Comparison of ENCODE assay signal across 8 mouse cellular contexts in the genomic region with DNA sequence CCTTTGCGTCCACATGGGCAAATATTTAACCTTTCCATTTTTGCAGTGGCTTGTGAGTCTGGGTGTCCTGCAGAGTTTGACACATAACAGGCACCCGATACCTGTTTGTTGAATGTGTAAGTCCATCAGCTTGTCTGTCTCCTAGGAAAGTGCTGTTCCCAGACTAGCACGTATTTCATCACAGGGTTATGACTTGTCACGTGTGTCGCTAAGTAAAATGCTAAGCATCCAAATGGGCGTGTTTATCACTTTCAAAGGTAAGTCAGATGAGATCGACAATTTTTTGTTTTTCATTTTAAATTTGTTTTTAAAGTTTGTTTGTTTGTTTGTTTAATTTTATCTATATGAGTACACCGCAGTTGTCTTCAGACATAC. TPM values are rescaled to one million over a fixed set of nuclear protein-coding genes. Genes with fewer than 3 reads are reported as not detected.
A peak's percentile ranks its signal among the peaks of the same experiment; 100 is the strongest.
DNase-seq lines count a peak whose midpoint lies in the region; ATAC-seq lines count a peak whose summit lies in the region.

No protein-coding gene starts in this region.

- H3K27ac ChIP-seq in heart, embryonic 14.5 days (replicated peaks in 1 of 2; ENCODE audit: control insufficient read depth in 1 of 2, insufficient read depth in 1 of 2, low read depth in 2 of 2, low read length in 2 of 2) = no peak overlapping the region
- no peak overlapping the region for H3K27ac ChIP-seq in hindbrain, embryonic 15.5 days (replicated peaks)
- H3K27ac ChIP-seq in midbrain, embryonic 12.5 days (replicated peaks) = no peak overlapping the region

- 16% methylated on average over 8 of the region's 8 CpGs for WGBS in heart, embryonic 14.5 days
- WGBS in hindbrain, embryonic 15.5 days = 23% methylated on average over 8 of the region's 8 CpGs
- WGBS in midbrain, embryonic 12.5 days = 21% methylated on average over 8 of the region's 8 CpGs

- H3K4me2 ChIP-seq in heart, embryonic 14.5 days (ENCODE audit: low read length) = peak overlapping the region; percentile 93
- peak overlapping the region; percentile 62 for H3K4me2 ChIP-seq in hindbrain, embryonic 15.5 days
- H3K4me2 ChIP-seq in midbrain, embryonic 12.5 days (replicated peaks) = peak overlapping the region; percentile 78

- H3K4me1 ChIP-seq in heart, embryonic 14.5 days (ENCODE audit: control insufficient read depth in 2 of 2, insufficient read depth in 2 of 2, low read length in 2 of 2) = peaks cover 5 to 12% of the 10 kb centered on the region in 2 experiments
- H3K4me1 ChIP-seq in hindbrain, embryonic 15.5 days (replicated peaks) = peaks cover 13% of the 10 kb centered on the region; the same call in 1 of the 2 replicates
- peaks cover 9% of the 10 kb centered on the region for H3K4me1 ChIP-seq in midbrain, embryonic 12.5 days

- ATAC-seq in heart, embryonic 14.5 days (ENCODE audit: insufficient number of reproducible peaks, insufficient read depth, low FRiP score, low read depth) = 0 out of 2 replicates have a peak, but pooled peaks have one; percentile 18
- peak; percentile 14; the same call in 1 of the 2 replicates for ATAC-seq in common myeloid progenitor, adult 5-6 weeks (replicated peaks; ENCODE audit: low read depth, poor library complexity, severe bottlenecking)
- peak; percentile 34; the same call in 1 of the 2 replicates for ATAC-seq in hindbrain, embryonic 15.5 days (ENCODE audit: low FRiP score, low read depth)
- no peak for ATAC-seq in midbrain, embryonic 12.5 days (ENCODE audit: low FRiP score, low read depth)

- no peak for DNase-seq in heart, adult 18-20 months
- no peak for DNase-seq in layer of hippocampus, postnatal 25 days (ENCODE audit: extremely low spot score in 1 of 2, low spot score in 1 of 2)
- no peak for DNase-seq in spleen, postnatal 10 days (ENCODE audit: low spot score in 2 of 2)
- no peak for DNase-seq in gastrocnemius, adult 18-20 months (ENCODE audit: low spot score)

- H3K9ac ChIP-seq in heart, embryonic 14.5 days (ENCODE audit: low read length) = peak overlapping the region; percentile 66
- H3K9ac ChIP-seq in hindbrain, embryonic 15.5 days = no peak overlapping the region
- H3K9ac ChIP-seq in midbrain, embryonic 12.5 days (replicated peaks) = no peak overlapping the region

- H3K27me3 ChIP-seq in heart, embryonic 14.5 days (ENCODE audit: control insufficient read depth, insufficient read depth, low read length) = 0 out of 2 replicates have a peak, but pooled peaks cover 4% of the 10 kb centered on the region
- H3K27me3 ChIP-seq in hindbrain, embryonic 15.5 days = peaks cover 12% of the 10 kb centered on the region; the same call in 1 of the 2 replicates
- peaks cover 47% of the 10 kb centered on the region for H3K27me3 ChIP-seq in midbrain, embryonic 12.5 days

- H3K36me3 ChIP-seq in heart, embryonic 14.5 days (ENCODE audit: control insufficient read depth, insufficient read depth, low read length) = no peaks in the 10 kb centered on the region
- H3K36me3 ChIP-seq in hindbrain, embryonic 15.5 days = no peaks in the 10 kb centered on the region
- H3K36me3 ChIP-seq in midbrain, embryonic 12.5 days = no peaks in the 10 kb centered on the region

- H3K4me3 ChIP-seq in heart, embryonic 14.5 days (ENCODE audit: control insufficient read depth in 1 of 2, insufficient read depth in 1 of 2, low read depth in 1 of 2, low read length in 2 of 2) = peak overlapping the region; percentile 56 to 67
- H3K4me3 ChIP-seq in hindbrain, embryonic 15.5 days = peak overlapping the region; percentile 36
- H3K4me3 ChIP-seq in midbrain, embryonic 12.5 days = peak overlapping the region; percentile 46

- H3K9me3 ChIP-seq in heart, embryonic 14.5 days (ENCODE audit: control insufficient read depth, low read length) = no peaks in the 10 kb centered on the region
- H3K9me3 ChIP-seq in hindbrain, embryonic 15.5 days = no peaks in the 10 kb centered on the region
- H3K9me3 ChIP-seq in midbrain, embryonic 12.5 days = no peaks in the 10 kb centered on the region

RNA-seq across cellular contexts. Expression of a gene that starts 0.2 kb away (rescaled TPM):
- polyA plus RNA-seq in heart, embryonic 14.5 days (2014; fragmentation: Nextera tagmentation; extraction: Ambion mirVana) = 38.9 and 82.2 TPM in 2 replicates
- 10 to 100 TPM; 13.9 to 14.0 TPM for total RNA-seq in heart, adult 18-20 months (2021)
- total RNA-seq in common myeloid progenitor, adult 5-6 weeks (2017) = 20.9 and 22.0 TPM in 2 replicates
- 178 and 179 TPM in 2 replicates for polyA plus RNA-seq in hindbrain, embryonic 15.5 days (2015; fragmentation: Nextera tagmentation; extraction: Ambion mirVana)
- 129 and 138 TPM in 2 replicates for polyA plus RNA-seq in midbrain, embryonic 12.5 days (2016; fragmentation: Nextera tagmentation; extraction: Ambion mirVana)
- total RNA-seq in layer of hippocampus, postnatal 25 days (2021) = 10 to 100 TPM; 66.8 to 80.8 TPM
- total RNA-seq in gastrocnemius, adult 18-20 months (2021) = 1 to 10 TPM; 5.9 to 7.0 TPM

RNA-seq across cellular contexts. Expression of a gene that starts 2.0 kb away (rescaled TPM):
- polyA plus RNA-seq in heart, embryonic 14.5 days (2014; fragmentation: Nextera tagmentation; extraction: Ambion mirVana) = 0.08 TPM in 1 of 2 replicates, not detected in the other
- total RNA-seq in heart, adult 18-20 months (2021) = under 1 TPM in 1 of 2 experiments, not detected in 1; 0.08 TPM
- total RNA-seq in common myeloid progenitor, adult 5-6 weeks (2017) = not detected in 2 replicates
- polyA plus RNA-seq in hindbrain, embryonic 15.5 days (2015; fragmentation: Nextera tagmentation; extraction: Ambion mirVana) = 0.05 TPM in 1 of 2 replicates, not detected in the other
- polyA plus RNA-seq in midbrain, embryonic 12.5 days (2016; fragmentation: Nextera tagmentation; extraction: Ambion mirVana) = not detected in 2 replicates
- total RNA-seq in layer of hippocampus, postnatal 25 days (2021) = under 1 TPM; 0.23 to 0.25 TPM
- 10 to 100 TPM; 32.4 to 62.9 TPM for total RNA-seq in gastrocnemius, adult 18-20 months (2021)

RNA-seq across cellular contexts. Expression of a gene that starts 42.5 kb away (rescaled TPM):
- not detected in 2 replicates for polyA plus RNA-seq in heart, embryonic 14.5 days (2014; fragmentation: Nextera tagmentation; extraction: Ambion mirVana)
- total RNA-seq in heart, adult 18-20 months (2021) = not detected
- total RNA-seq in common myeloid progenitor, adult 5-6 weeks (2017) = not detected in 2 replicates
- polyA plus RNA-seq in hindbrain, embryonic 15.5 days (2015; fragmentation: Nextera tagmentation; extraction: Ambion mirVana) = 0.39 TPM in 1 of 2 replicates, not detected in the other
- polyA plus RNA-seq in midbrain, embryonic 12.5 days (2016; fragmentation: Nextera tagmentation; extraction: Ambion mirVana) = not detected in 2 replicates
- not detected for total RNA-seq in layer of hippocampus, postnatal 25 days (2021)
- total RNA-seq in gastrocnemius, adult 18-20 months (2021) = not detected

RNA-seq across cellular contexts. Expression of a gene that starts 44.4 kb away (rescaled TPM):
- polyA plus RNA-seq in heart, embryonic 14.5 days (2014; fragmentation: Nextera tagmentation; extraction: Ambion mirVana) = 0.20 and 0.45 TPM in 2 replicates
- 10 to 100 TPM; 16.4 to 18.1 TPM for total RNA-seq in heart, adult 18-20 months (2021)
- not detected in 2 replicates for total RNA-seq in common myeloid progenitor, adult 5-6 weeks (2017)
- polyA plus RNA-seq in hindbrain, embryonic 15.5 days (2015; fragmentation: Nextera tagmentation; extraction: Ambion mirVana) = 0.32 TPM in 1 of 2 replicates, not detected in the other
- 0.09 and 0.26 TPM in 2 replicates for polyA plus RNA-seq in midbrain, embryonic 12.5 days (2016; fragmentation: Nextera tagmentation; extraction: Ambion mirVana)
- total RNA-seq in layer of hippocampus, postnatal 25 days (2021) = under 1 TPM; 0.44 to 0.45 TPM
- total RNA-seq in gastrocnemius, adult 18-20 months (2021) = 1,000 to 10,000 TPM in 1 of 2 experiments, 100 to 1,000 TPM in 1; 824 to 1,030 TPM

Comparison
In these comparisons a context has a peak if more than half of its experiments do, and no peak if none do; other contexts are left out.
1. RNA of a gene that starts 2.0 kb away (total RNA-seq): 32.4 to 62.9 TPM in gastrocnemius, adult 18-20 months; 0.23 to 0.25 TPM in layer of hippocampus, postnatal 25 days, 0.08 TPM in heart, adult 18-20 months and not detected in common myeloid progenitor, adult 5-6 weeks; every median in the first group is over 10 times any median in the second.
2. Peak in every context shown above with its lines, with median percentiles within 50 percentile points of each other: H3K4me2 ChIP-seq and H3K4me3 ChIP-seq.